Mouse (Mus musculus) lung, postnatal 0 days (tissue): ENCODE measurements around the gene Map2. TPM values are rescaled to one million over a fixed set of nuclear protein-coding genes. Genes with fewer than 3 reads are reported as not detected.
A peak's percentile ranks its signal among the peaks of the same experiment; 100 is the strongest.

Experiments used
- ATAC-seq: fragments of 200-750 bp; cut with Nextera tagmentation; 2 replicates; pipeline ENCODE4 v1.8.0; 2017; ENCODE audit warnings: moderate library complexity
- DNase-seq: peaks from one replicate; pipeline ENCODE4 v3.0.0-alpha.2; 2016; ENCODE audit warnings: low spot score
- H3K27ac ChIP-seq: fragments of 300-500 bp; sonication (generic); 2 replicates; pipeline ENCODE4 v1.5.1; 2014; ENCODE audit warnings: antibody characterized with exemption, mild to moderate bottlenecking, low read length, mixed read lengths
- H3K27me3 ChIP-seq: fragments of 300-500 bp; sonication (generic); replicated peaks from 2 replicates; pipeline ENCODE4 v1.6.1; 2014; ENCODE audit warnings: low read length, mixed read lengths; ENCODE audit not compliant: insufficient read depth
- H3K36me3 ChIP-seq: fragments of 300-500 bp; sonication (generic); 2 replicates; pipeline ENCODE4 v1.6.1; 2014; ENCODE audit warnings: low read length, mixed read lengths; ENCODE audit not compliant: insufficient read depth
- H3K4me1 ChIP-seq: fragments of 300-500 bp; sonication (generic); 2 replicates; pipeline ENCODE4 v1.6.1; 2014; ENCODE audit warnings: antibody characterized with exemption, low read depth, low read length, mixed read lengths; ENCODE audit not compliant: insufficient read depth
- H3K4me2 ChIP-seq: fragments of 300-500 bp; sonication (generic); replicated peaks from 2 replicates; pipeline ENCODE4 v1.6.1; 2014; ENCODE audit warnings: low read depth, mild to moderate bottlenecking, low read length, moderate library complexity, mixed read lengths
- H3K4me3 ChIP-seq: fragments of 300-500 bp; sonication (generic); 2 replicates; pipeline ENCODE4 v1.5.1; 2014; ENCODE audit warnings: low read depth, low read length
- H3K9ac ChIP-seq: fragments of 300-500 bp; sonication (generic); replicated peaks from 2 replicates; pipeline ENCODE4 v1.6.1; 2014; ENCODE audit warnings: low read depth, mild to moderate bottlenecking
- H3K9me3 ChIP-seq: fragments of 300-500 bp; sonication (generic); 2 replicates; pipeline ENCODE4 v1.6.1; 2016; ENCODE audit warnings: low read length, mixed read lengths
- CTCF ChIP-seq: IDR thresholded peaks from 2 replicates; pipeline ENCODE4 v1.5.1; 2016; ENCODE audit warnings: antibody characterized with exemption, mild to moderate bottlenecking
- EP300 ChIP-seq: IDR thresholded peaks from 2 replicates; pipeline ENCODE4 v1.6.1; 2016; ENCODE audit warnings: antibody characterized with exemption, mild to moderate bottlenecking, control low read depth
- WGBS: fragments of 180-500 bp; shearing (Covaris S2); extraction: QIAGEN DNeasy Blood & Tissue Kit; methylation state at CpG from one replicate; pipeline ENCODE4 v1.1.7; 2014; 5-methylcytosine and 5-hydroxymethylcytosine counted together
- polyA plus RNA-seq: library from polyadenylated mRNA; unstranded; fragments of >200 nt; fragmentation: Nextera tagmentation; extraction: Ambion mirVana; gene quantifications from 2 replicates; pipeline ENCODE4 v1.2.1, GENCODE M21; 2015

The Map2 gene
- polyA plus RNA-seq, 1 experiment from 2014 or later = 2.1 TPM

GRCm38 (mm10) chr1:66221497-66221896 is 46.4 kb downstream of the Map2 start:
- H3K36me3 ChIP-seq = no peaks in the 10 kb centered on the region
- H3K27ac ChIP-seq = no peak overlapping the region
- H3K4me2 ChIP-seq = no peak overlapping the region
- TF ChIP-seq EP300 (no peak), CTCF (no peak)
- H3K9me3 ChIP-seq = no peaks in the 10 kb centered on the region
- ATAC-seq = no peak
- H3K9ac ChIP-seq = no peak overlapping the region
- DNase-seq = no peak
- H3K4me3 ChIP-seq = no peak overlapping the region
- no peaks in the 10 kb centered on the region for H3K27me3 ChIP-seq
- WGBS = 66% methylated on average over 4 of the region's 4 CpGs
- H3K4me1 ChIP-seq = no peaks in the 10 kb centered on the region

- Histone ChIP-seq H3K9ac (no peak overlapping the region), H3K27ac (no peak overlapping the region)
- TF ChIP-seq EP300 (no peak), CTCF (no peak)
Measured at GRCm38 (mm10) chr1:66223331-66223730, 48.3 kb downstream of the Map2 start.

GRCm38 (mm10) chr1:66226372-66227368 is 51.6 kb downstream of the Map2 start:
- Histone ChIP-seq H3K4me1 (no peaks in the 10 kb centered on the region), H3K27ac (no peak overlapping the region), H3K9ac (no peak overlapping the region), H3K4me2 (no peak overlapping the region), H3K27me3 (no peaks in the 10 kb centered on the region), H3K4me3 (no peak overlapping the region), H3K9me3 (no peaks in the 10 kb centered on the region), H3K36me3 (no peaks in the 10 kb centered on the region)
- TF ChIP-seq EP300 (no peak), CTCF (no peak)
- ATAC-seq = no peak; the same call in 1 of the 2 replicates
- DNase-seq = peak; percentile 17
- 40% methylated on average over 7 of the region's 7 CpGs for WGBS

More at GRCm38 (mm10) chr1:66223331-66223730, 48.3 kb downstream of the Map2 start:
- H3K36me3 ChIP-seq = no peaks in the 10 kb centered on the region
- no peaks in the 10 kb centered on the region for H3K9me3 ChIP-seq
- no peak overlapping the region for H3K4me2 ChIP-seq
- H3K4me1 ChIP-seq = no peaks in the 10 kb centered on the region
- 49% methylated on average over 1 of the region's 1 CpGs for WGBS
- no peaks in the 10 kb centered on the region for H3K27me3 ChIP-seq
- DNase-seq (no peak), ATAC-seq (no peak)
- no peak overlapping the region for H3K4me3 ChIP-seq

- H3K9ac ChIP-seq = no peak overlapping the region
- H3K4me2 ChIP-seq = no peak overlapping the region
- WGBS = 58% methylated on average over 3 of the region's 3 CpGs
- ATAC-seq = no peak
- H3K36me3 ChIP-seq = no peaks in the 10 kb centered on the region
- TF ChIP-seq EP300 (no peak), CTCF (no peak)
- H3K9me3 ChIP-seq = no peaks in the 10 kb centered on the region
- H3K27me3 ChIP-seq = no peaks in the 10 kb centered on the region
- DNase-seq = no peak
- no peaks in the 10 kb centered on the region for H3K4me1 ChIP-seq
- no peak overlapping the region for H3K27ac ChIP-seq
- no peak overlapping the region for H3K4me3 ChIP-seq
Measured at GRCm38 (mm10) chr1:66228205-66228604, 53.1 kb downstream of the Map2 start.

GRCm38 (mm10) chr1:66230345-66230744 is 55.3 kb downstream of the Map2 start:
- no peak overlapping the region for H3K4me2 ChIP-seq
- H3K9ac ChIP-seq = no peak overlapping the region
- 85% methylated on average over 3 of the region's 3 CpGs for WGBS
- no peak for ATAC-seq
- H3K9me3 ChIP-seq = no peaks in the 10 kb centered on the region
- no peak overlapping the region for H3K4me3 ChIP-seq
- H3K4me1 ChIP-seq = no peaks in the 10 kb centered on the region
- H3K27me3 ChIP-seq = no peaks in the 10 kb centered on the region
- no peak for DNase-seq
- no peaks in the 10 kb centered on the region for H3K36me3 ChIP-seq
- no peak for TF ChIP-seq CTCF
- no peak for TF ChIP-seq EP300
- H3K27ac ChIP-seq = no peak overlapping the region

GRCm38 (mm10) chr1:66231963-66232362 is 56.9 kb downstream of the Map2 start:
- H3K36me3 ChIP-seq = no peaks in the 10 kb centered on the region
- H3K9ac ChIP-seq = no peak overlapping the region
- H3K4me1 ChIP-seq = no peaks in the 10 kb centered on the region
- DNase-seq (no peak), ATAC-seq (no peak)
- H3K4me3 ChIP-seq = no peak overlapping the region
- no peaks in the 10 kb centered on the region for H3K9me3 ChIP-seq
- TF ChIP-seq CTCF (no peak), EP300 (no peak)
- H3K27ac ChIP-seq = no peak overlapping the region
- H3K4me2 ChIP-seq = no peak overlapping the region
- no peaks in the 10 kb centered on the region for H3K27me3 ChIP-seq
- WGBS = 81% methylated on average over 4 of the region's 4 CpGs
